Mouse (Mus musculus) G1E (cell line): ENCODE results near the gene Cirbp.

ENCODE experiments used
- CTCF ChIP-seq: IDR thresholded peaks from 2 replicates; pipeline ENCODE4 v1.5.1; 2012; ENCODE audit warnings: low read depth, low read length, inconsistent platforms, mixed read lengths
- GATA1 ChIP-seq: IDR thresholded peaks from 2 replicates; pipeline ENCODE4 v1.6.1; 2012; ENCODE audit warnings: borderline replicate concordance, low read length, inconsistent platforms, mixed read lengths
- POLR2AphosphoS5 ChIP-seq: IDR thresholded peaks from 2 replicates; pipeline ENCODE4 v1.6.1; 2012; ENCODE audit warnings: low read depth, low read length, inconsistent platforms; ENCODE audit not compliant: insufficient replicate concordance
- TAL1 ChIP-seq: conservative IDR thresholded peaks from 2 replicates; pipeline ENCODE4 v1.6.1; 2012; ENCODE audit warnings: low read depth, low read length, inconsistent platforms, mixed read lengths

- TF ChIP-seq GATA1, result no peak
- TF ChIP-seq CTCF, result peak; percentile 100
- no peak for TF ChIP-seq POLR2AphosphoS5
- TF ChIP-seq TAL1, result no peak
Measured at GRCm38 (mm10) chr10:80164998-80165344, 814 bp upstream of the Cirbp start.
